Mouse (Mus musculus): ENCODE measurements around the gene Prmt7.

- TF ChIP-seq POLR2A (IDR thresholded peaks at IDR 0.05; ENCODE audit: borderline replicate concordance, extremely low read depth, insufficient read depth, insufficient read length, poor library complexity, severe bottlenecking) (no peak), CTCF (IDR thresholded peaks at IDR 0.05; ENCODE audit: borderline replicate concordance, extremely low read depth, insufficient read depth, insufficient read length) (no peak)
These were observed 33.8 kb upstream of the Prmt7 start for GRCm38 (mm10) chr8:106176891-106177290.
